Mouse (Mus musculus): Measurements from ENCODE around the gene Nol9. TPM values are rescaled to one million over a fixed set of nuclear protein-coding genes. Genes with fewer than 3 reads are reported as not detected.

Gene Nol9
- polyA plus RNA-seq, 1 experiment = 14.3 TPM

DNA sequence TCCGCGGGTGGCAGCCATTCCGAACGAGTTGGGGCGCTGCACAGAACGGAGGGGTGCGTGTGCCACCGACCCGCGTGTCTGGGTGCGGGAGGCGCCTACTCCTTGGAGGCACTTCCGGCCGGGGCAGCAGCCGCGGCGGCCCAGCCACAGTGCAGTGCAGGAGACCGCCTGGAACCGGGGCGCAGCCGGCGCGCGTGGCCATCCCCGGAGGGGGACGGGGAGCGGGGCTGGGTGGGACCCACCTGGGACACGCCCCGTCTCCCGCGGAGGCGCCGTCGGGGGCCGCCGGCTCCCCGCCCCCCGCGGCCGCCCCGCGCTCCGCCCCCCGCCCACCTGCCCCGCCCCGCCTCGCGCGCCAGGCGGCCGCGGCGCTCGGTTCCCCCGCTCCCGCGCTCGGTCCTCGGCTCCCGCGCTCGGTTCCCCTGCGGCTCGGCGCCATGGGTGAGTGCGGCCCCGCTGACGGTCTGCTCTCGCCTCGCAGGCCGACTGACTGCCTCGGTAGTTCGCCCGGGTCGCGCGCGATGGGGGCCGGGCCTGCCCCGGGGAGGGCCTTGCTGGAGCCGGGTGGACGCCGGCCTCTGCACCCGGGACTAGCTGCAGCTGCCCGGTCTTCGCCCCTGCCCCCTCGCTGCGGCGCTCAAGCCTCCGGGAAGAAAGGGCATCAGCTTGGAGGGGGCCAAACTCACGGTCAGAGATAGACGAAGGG lies 47.5 kb downstream of the Nol9 start:
- 2% methylated on average over 46 of the region's 92 CpGs for WGBS
- H3K27me3 ChIP-seq (ENCODE audit: control insufficient read depth, insufficient read depth, low read length) = peaks cover 3% of the 10 kb centered on the region; the same call in 1 of the 2 replicates
- H3K36me3 ChIP-seq (ENCODE audit: control insufficient read depth, insufficient read depth, low read length) = no peaks in the 10 kb centered on the region
- no peak for TF ChIP-seq CTCF (IDR thresholded peaks at IDR 0.05; ENCODE audit: extremely low read depth, insufficient read length, insufficient replicate concordance, low read depth, low read length)
- TF ChIP-seq POLR2A (IDR thresholded peaks at IDR 0.05; ENCODE audit: low read depth, low read length) = no peak
- peak overlapping the region; percentile 98 for H3K4me3 ChIP-seq (ENCODE audit: low read depth, low read length)
- H3K4me1 ChIP-seq (ENCODE audit: control insufficient read depth, insufficient read depth, insufficient read length, low read length) = peaks cover 4% of the 10 kb centered on the region; the same call in 1 of the 2 replicates
- no peak overlapping the region for H3K27ac ChIP-seq (ENCODE audit: insufficient read depth, low read depth, low read length)

DNA sequence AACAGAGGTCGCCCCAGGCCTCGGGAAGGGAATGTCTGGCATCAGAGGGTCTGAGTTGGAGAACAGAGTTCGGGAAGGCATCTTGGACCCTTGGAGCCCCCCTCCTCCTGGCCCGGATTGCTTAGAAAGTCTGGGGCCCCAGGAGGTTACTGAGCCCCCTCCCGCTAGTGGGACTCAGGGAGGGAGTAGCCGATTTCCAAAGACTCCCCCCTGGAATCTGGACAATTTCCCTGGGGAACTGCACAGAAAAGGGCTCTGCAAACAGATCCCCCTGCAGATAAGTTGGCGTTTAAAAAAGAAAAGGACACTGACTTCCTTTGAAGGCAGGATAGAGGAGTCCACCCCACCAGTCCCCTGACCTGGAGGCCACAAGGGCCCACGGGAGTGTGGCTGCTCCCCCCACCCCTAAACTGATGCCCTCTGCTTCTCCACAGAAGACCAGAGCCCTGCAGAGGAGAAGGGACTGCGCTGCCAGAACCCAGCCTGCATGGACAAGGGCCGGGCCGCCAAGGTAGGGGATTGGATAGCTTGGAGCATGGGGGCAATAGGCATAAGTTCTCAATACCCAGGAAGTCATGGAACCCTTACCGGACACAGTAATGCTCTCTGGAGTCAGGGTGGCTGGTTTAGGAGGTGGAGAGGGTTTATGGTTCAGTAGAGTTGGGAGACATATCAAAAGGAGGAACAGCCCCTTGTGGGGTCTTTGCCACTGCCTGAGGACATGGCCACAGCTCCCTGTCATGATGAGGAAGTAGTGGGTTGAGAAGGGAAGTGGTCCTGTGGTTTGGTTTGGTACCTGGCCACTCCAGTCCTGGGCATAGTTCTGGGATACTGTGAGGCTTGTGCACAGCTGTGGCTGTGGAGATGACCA lies 48.3 kb downstream of the Nol9 start:
- Histone ChIP-seq H3K27ac (ENCODE audit: insufficient read depth, low read depth, low read length) (no peak overlapping the region), H3K27me3 (ENCODE audit: control insufficient read depth, insufficient read depth, low read length) (peaks cover 3% of the 10 kb centered on the region; the same call in 1 of the 2 replicates), H3K4me1 (ENCODE audit: control insufficient read depth, insufficient read depth, insufficient read length, low read length) (peaks cover 4% of the 10 kb centered on the region; the same call in 1 of the 2 replicates), H3K36me3 (ENCODE audit: control insufficient read depth, insufficient read depth, low read length) (no peaks in the 10 kb centered on the region), H3K4me3 (ENCODE audit: low read depth, low read length) (peak overlapping the region; percentile 98)
- 19% methylated on average over 12 of the region's 12 CpGs for WGBS
- no peak for TF ChIP-seq POLR2A (IDR thresholded peaks at IDR 0.05; ENCODE audit: low read depth, low read length)
- no peak for TF ChIP-seq CTCF (IDR thresholded peaks at IDR 0.05; ENCODE audit: extremely low read depth, insufficient read length, insufficient replicate concordance, low read depth, low read length)

DNA sequence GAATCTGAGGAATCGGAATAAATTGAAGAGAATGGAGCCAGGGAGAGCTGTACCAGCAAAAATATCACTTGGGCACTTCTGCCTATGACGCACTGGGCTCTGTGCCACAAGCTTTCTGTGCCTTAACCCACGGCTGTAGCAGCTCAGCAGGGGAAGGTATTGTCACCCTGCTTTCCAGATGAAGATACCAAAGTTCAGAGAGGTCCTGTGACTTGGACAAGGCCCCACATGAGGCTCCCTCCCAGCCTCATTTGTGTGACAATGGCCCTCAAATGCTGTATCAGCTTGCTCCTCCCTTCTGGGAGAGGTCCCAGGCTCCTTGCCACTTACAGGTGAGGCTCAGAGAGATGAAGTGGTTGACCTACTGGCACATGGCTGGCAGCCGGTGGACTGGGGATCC lies 49.0 kb downstream of the Nol9 start:
- no peak for TF ChIP-seq POLR2A (IDR thresholded peaks at IDR 0.05; ENCODE audit: low read depth, low read length)
- no peak for TF ChIP-seq CTCF (IDR thresholded peaks at IDR 0.05; ENCODE audit: extremely low read depth, insufficient read length, insufficient replicate concordance, low read depth, low read length)
- H3K27ac ChIP-seq (ENCODE audit: insufficient read depth, low read depth, low read length) = no peak overlapping the region
- H3K4me1 ChIP-seq (ENCODE audit: control insufficient read depth, insufficient read depth, insufficient read length, low read length) = peaks cover 4% of the 10 kb centered on the region; the same call in 1 of the 2 replicates
- H3K27me3 ChIP-seq (ENCODE audit: control insufficient read depth, insufficient read depth, low read length) = peaks cover 3% of the 10 kb centered on the region; the same call in 1 of the 2 replicates
- H3K36me3 ChIP-seq (ENCODE audit: control insufficient read depth, insufficient read depth, low read length) = no peaks in the 10 kb centered on the region
- H3K4me3 ChIP-seq (ENCODE audit: low read depth, low read length) = no peak overlapping the region
- WGBS = 38% methylated on average over 4 of the region's 4 CpGs

DNA sequence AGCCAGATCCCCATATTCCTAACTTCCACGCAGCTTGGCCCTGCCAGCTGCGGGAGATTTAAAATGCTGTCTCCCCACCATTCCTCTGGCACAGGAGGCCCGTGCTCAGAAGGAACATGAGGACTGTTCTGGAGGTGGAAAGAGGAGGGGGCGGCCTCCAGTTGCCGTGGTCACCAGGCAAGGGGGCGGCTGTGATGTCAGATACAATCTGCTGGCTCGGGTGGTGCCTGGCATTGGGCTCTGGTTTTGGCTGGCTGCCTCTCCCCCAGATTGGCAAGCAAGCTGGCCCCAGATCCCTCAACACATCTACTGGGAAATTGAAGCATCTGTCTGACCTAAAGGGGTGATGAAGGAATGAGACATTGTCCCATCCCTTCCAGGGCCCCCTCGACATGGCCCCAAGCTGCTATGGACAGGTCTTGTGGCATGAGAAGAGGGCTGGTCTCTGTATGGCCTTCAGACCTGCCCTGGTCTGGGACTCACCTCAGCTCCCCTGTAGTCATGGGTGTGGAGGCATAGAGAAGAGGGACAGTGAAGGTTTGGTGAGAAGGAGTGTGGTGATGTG lies 49.5 kb downstream of the Nol9 start:
- WGBS = 76% methylated on average over 8 of the region's 8 CpGs
- H3K27ac ChIP-seq (ENCODE audit: insufficient read depth, low read depth, low read length) = no peak overlapping the region

DNA sequence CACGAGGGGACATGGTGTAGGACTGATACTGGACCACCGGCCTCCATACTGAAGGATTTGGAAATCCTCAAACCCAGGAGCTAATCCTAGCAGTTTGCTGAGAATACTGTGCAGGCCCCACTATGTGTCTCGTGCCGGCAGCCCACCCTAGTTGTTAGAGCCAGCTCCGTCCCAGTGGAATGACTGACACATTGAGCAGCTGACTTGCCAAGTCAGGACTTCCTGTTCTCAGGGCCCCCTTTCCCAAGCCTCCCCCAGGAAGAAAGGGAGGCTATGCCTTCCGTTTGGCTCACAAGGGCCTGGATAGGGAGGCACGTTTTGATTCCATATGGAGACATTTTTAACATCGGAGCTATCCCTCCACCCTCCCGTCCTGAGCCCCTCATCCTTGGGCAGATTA lies 51.1 kb downstream of the Nol9 start:
- 90% methylated on average over 9 of the region's 9 CpGs for WGBS
- TF ChIP-seq CTCF (IDR thresholded peaks at IDR 0.05; ENCODE audit: extremely low read depth, insufficient read length, insufficient replicate concordance, low read depth, low read length) (no peak), POLR2A (IDR thresholded peaks at IDR 0.05; ENCODE audit: low read depth, low read length) (no peak)
- Histone ChIP-seq H3K27me3 (ENCODE audit: control insufficient read depth, insufficient read depth, low read length) (peaks cover 3% of the 10 kb centered on the region; the same call in 1 of the 2 replicates), H3K4me1 (ENCODE audit: control insufficient read depth, insufficient read depth, insufficient read length, low read length) (peaks cover 4% of the 10 kb centered on the region; the same call in 1 of the 2 replicates), H3K36me3 (ENCODE audit: control insufficient read depth, insufficient read depth, low read length) (no peaks in the 10 kb centered on the region), H3K27ac (ENCODE audit: insufficient read depth, low read depth, low read length) (no peak overlapping the region), H3K4me3 (ENCODE audit: low read depth, low read length) (no peak overlapping the region)

More for the DNA sequence above, 49.5 kb downstream of the Nol9 start:
- TF ChIP-seq POLR2A (IDR thresholded peaks at IDR 0.05; ENCODE audit: low read depth, low read length) (no peak), CTCF (IDR thresholded peaks at IDR 0.05; ENCODE audit: extremely low read depth, insufficient read length, insufficient replicate concordance, low read depth, low read length) (no peak)
- Histone ChIP-seq H3K36me3 (ENCODE audit: control insufficient read depth, insufficient read depth, low read length) (no peaks in the 10 kb centered on the region), H3K4me1 (ENCODE audit: control insufficient read depth, insufficient read depth, insufficient read length, low read length) (peaks cover 4% of the 10 kb centered on the region; the same call in 1 of the 2 replicates), H3K4me3 (ENCODE audit: low read depth, low read length) (no peak overlapping the region), H3K27me3 (ENCODE audit: control insufficient read depth, insufficient read depth, low read length) (peaks cover 3% of the 10 kb centered on the region; the same call in 1 of the 2 replicates)

GRCm38 (mm10) chr4:152092751-152093293 lies 53.7 kb downstream of the Nol9 start:
- Histone ChIP-seq H3K36me3 (ENCODE audit: control insufficient read depth, insufficient read depth, low read length) (no peaks in the 10 kb centered on the region), H3K27ac (ENCODE audit: insufficient read depth, low read depth, low read length) (no peak overlapping the region), H3K4me1 (ENCODE audit: control insufficient read depth, insufficient read depth, insufficient read length, low read length) (no peaks in the 10 kb centered on the region), H3K27me3 (ENCODE audit: control insufficient read depth, insufficient read depth, low read length) (no peaks in the 10 kb centered on the region), H3K4me3 (ENCODE audit: low read depth, low read length) (no peak overlapping the region)
- WGBS = 60% methylated on average over 8 of the region's 8 CpGs
- TF ChIP-seq POLR2A (IDR thresholded peaks at IDR 0.05; ENCODE audit: low read depth, low read length) = no peak
- no peak for TF ChIP-seq CTCF (IDR thresholded peaks at IDR 0.05; ENCODE audit: extremely low read depth, insufficient read length, insufficient replicate concordance, low read depth, low read length)

All from small intestine, adult 2 months (tissue).